Mouse (Mus musculus): ENCODE data around the gene Wdr54. TPM values are rescaled to one million over a fixed set of nuclear protein-coding genes. Genes with fewer than 3 reads are reported as not detected.

Wdr54 gene
- 1 to 10 TPM; 1.9 to 2.5 TPM for total RNA-seq (2021)
- long read RNA-seq, experiment 1, partial matches to known transcripts = 0 of 1 reads
- long read RNA-seq, experiment 1, other reads (novel, unspliced or antisense) = 1 of 1 reads
- long read RNA-seq, experiment 2 = 0 reads

DNA sequence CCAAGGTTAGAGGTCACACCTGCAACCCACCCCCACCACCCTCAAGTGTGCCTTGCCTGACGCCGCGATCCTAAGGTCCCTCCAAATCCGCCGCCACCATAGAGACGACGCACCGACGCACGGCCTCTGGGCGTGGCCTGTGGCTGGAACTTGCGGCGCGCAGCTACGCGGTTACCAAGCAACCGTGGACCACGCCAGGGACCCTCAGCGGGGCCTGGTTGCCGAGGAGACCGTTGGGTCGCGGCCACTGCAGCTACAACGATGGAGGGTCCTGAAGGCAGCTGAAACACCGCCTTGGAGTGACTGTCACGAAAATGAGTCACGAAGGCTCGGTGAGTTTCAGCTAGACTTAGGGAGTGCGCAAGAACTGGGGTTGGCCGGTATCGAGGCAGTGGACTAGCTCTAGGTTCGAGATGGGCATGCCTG lies at the start of gene Wdr54, which contains the start of gene 1700003E16Rik:
Wdr54 (minus strand) TSS at position 139 of the 426 bp plus-strand sequence.
1700003E16Rik (plus strand) TSS at position 146 of the 426 bp plus-strand sequence.
- DNase-seq (ENCODE audit: low spot score in 2 of 2) = peak in 1 of 2 experiments; percentile 60

DNA sequence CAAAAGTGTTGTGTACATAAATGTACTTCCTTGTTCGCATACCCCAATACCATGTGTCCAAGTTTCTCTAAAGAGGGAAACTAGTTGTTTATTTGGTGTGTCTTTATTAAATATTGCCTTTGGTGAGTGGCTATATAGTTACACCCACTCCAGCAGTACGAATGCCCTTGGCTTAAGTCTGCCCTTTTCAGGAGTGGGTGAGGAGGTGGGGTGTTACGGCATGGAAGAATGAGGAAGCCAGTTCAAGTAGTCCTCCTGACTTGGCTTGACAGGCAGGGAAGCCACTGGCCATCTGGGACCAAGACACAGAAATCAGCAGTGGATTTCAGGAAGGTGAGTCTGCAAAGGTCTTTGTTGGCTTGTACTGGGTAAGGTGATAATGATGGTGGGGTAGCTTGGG lies 49.7 kb upstream of the Wdr54 start:
- DNase-seq (ENCODE audit: low spot score in 2 of 2) = no peak

DNA sequence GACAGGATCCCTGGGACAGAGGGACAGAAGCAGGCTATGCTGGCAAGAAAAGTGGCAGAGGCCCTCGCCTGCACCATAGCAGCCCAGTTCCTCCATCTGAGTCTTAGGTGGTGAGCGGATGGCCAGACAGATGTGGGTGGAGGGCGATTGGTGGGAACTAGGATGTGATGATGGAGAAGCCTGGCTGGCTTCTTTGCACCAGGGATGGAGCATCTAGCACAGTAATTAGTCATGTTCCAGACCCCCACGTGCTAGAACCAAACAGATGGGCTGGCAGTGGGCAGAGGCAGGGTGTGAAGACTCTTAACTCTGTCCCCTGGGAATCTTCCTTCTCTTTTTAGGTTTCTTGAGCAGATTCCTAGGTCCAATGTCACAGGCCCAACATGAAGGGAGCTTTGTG lies 47.1 kb upstream of the Wdr54 start:
- DNase-seq (ENCODE audit: low spot score in 2 of 2) = no peak

DNA sequence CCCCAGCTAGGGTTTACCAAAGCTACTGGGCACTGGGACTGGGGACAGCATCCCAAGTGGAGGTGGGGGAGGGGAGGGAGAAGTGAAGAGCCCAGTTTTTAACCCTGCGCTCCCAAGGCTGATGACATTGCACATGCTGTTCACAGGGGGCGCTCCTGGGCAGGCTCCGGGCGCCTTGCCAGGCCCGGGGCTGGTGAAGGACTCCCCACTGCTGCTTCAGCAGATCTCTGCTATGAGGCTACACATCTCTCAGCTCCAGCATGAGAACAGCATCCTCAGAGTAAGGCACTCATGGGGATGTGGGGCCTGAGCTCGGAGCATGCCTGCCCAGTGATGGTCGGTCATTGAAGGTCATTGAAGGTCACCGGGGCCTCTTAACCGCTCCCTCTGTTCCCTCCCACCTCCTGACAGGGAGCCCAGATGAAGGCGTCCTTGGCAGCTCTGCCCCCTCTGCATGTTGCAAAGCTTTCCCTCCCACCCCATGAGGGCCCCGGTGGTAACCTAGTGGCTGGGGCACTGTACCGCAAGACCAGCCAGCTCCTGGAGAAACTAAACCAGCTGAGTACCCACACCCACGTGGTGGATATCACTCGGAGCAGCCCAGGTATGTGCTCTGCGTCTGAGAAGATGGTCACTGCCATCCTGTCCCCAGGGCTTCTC lies 41.3 kb upstream of the Wdr54 start:
- DNase-seq (ENCODE audit: low spot score in 2 of 2) = no peak

DNA sequence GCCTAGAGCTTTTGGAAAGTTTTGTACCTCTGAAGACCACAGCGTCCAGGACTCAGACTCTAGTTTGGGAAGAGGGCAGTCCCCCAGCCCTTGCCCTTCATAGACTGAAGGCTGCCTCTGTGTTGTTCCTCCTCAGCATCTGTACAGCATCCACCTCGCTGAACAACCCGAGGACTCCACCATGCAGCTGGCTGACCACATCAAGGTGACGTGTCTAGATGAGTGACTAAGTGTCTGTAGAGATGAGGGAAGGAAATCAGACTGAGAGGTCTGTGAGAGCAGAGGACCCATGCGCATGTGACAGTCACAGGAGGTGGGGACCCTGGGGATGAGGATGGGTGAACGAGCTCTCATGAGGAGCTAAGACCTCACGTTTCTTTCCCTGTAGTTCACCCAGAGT lies 37.4 kb upstream of the Wdr54 start:
- DNase-seq (ENCODE audit: low spot score in 2 of 2) = no peak

DNA sequence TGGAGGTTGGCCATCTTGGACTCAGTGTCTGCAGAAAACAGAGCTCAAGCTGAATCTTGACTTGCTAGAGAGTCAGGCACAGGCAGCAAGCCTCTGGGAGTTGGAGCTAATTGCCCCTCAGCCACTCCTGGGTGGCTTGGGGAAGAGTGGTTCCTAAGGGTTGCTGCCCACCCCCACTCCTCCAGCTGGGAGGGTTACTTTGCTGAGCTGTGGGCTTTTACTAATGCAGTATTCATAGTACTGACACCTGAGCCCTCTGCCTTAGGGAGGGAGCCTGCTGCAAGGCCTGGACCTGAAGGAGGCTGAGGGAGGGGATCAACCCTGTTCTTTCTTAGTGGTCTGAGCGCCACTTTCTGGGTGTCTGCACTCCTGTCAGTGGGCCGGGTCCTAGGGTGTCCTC lies 30.7 kb upstream of the Wdr54 start:
- no peak for DNase-seq (ENCODE audit: low spot score in 2 of 2)

DNA sequence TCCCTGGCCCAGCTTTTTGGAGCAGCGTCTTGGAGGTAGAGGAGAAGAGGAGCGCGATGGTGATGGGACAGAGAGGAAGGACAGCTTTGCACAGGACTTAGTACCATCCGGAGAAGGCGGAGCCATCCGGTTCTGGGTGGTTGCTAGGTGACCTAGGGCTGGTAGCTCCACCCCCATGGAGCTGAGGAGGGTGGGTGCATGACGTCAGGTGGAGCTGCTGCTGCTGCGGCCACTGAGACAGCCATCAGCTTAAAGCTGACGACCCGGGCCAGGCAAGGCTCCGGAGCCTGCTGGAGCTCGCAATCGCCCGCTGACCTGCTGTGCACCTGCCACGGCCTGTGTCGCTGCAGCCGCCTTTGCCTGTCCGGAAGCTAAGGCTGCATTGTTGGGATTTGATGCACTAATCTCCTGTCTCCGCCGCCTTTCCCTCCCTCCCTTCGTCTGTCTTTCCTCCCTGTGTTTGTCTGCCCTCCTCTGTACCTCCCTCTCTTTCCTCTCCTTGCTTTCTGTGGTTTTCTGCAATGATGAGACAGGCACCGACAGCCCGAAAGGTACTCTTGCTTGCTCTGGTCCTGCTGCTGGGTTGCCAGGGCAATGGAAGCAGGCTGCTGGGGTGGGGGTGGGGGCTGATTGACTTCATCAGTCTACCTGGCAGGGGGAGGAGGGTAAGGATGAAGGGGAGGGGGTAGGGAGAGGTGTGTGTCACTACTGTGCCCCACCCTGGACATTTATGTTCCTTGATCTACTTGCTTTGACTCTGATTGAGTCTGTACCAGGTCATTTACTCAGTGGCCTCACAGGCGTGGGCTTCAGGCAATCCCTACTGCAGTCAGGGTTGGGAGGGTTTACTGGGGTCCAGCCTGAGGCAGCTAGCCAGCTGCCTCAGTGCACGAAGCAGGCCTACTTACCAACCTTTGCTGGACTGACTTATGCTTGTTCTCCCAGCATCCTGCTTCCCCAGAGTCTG lies 30.0 kb upstream of the Wdr54 start:
- DNase-seq (ENCODE audit: low spot score in 2 of 2) = peak in 1 of 2 experiments; percentile 56

DNA sequence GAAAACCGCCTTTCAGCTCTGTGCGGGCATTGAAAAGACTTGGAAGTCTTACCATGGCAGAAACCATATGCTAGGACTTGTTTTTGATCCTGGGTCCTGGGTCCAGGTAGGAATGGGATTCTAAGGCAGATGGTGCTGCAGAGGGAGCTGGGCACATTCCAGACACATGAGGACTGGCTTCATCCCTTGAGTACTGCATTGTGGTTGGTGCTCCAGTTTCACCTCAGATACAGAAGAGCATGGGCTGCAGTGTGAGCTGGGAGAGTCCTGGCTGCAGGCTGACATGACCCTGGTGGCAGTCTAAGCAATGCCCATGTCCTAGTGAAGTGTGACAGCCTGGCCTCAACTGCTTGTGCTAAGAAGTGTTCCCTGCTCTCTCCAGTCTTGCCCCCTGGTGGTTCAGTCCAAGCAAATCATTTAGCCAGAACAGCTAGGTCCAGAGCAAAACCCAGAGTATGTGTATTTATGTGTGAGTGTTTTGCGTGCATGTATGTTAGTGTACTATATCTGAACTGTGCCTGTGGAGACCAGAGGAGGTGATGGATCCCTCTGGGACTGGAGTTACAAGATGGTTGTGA lies 28.8 kb upstream of the Wdr54 start:
- DNase-seq (ENCODE audit: low spot score in 2 of 2) = no peak

DNA sequence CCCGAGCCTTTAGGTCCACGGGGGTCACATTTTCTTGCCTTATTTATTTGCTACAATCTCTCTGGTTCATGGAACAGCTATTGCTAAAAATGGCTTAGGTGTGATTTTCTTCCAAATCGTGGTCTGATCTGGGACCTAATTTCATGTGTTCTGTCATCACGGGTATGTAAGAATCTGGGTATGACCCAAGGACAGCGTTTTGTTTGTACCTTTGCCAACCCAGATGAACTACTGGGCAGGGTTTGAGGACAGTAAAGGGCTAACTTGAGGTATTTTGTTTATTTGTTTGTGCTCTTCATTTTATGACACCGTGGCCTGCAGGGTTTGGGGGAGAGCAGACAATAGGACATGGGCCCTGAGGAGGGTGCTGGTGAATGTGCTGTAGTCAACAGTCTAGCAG lies 24.4 kb upstream of the Wdr54 start:
- no peak for DNase-seq (ENCODE audit: low spot score in 2 of 2)

DNA sequence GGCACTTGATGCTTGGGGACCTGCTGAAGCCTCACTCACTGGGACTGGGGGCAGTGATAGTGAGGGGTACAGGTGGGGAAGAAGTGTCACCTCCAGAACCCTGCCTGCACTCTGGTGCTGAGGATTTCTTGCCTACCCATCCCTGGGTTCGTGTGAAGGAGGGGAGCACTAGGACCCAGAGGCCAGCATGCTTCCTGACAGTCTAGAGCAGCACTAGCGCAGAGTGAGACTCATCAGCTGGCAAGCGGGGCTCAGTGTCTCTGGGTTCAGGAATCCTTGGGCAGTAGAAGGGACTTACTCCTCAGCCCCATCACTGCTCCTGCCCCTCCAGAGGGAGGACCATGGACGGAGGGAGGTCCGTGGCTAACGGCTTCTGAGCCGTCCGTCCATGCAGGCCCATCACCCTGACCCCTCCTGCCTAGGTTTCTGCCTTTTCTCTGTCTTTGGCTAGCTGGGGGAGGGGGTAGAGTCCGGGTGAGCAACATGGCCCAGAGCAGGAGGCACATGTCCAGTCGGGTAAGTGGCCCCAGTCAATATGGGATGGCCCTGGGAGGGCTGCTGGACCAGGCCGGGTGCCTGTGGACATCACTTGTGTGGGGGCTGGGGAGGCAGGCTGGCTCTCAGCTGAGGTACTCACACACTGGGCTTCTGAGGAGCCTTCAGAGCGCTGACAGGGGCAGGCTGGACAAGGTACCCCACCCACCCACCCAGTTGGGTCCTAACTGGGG lies 23.4 kb upstream of the Wdr54 start:
- DNase-seq (ENCODE audit: low spot score in 2 of 2) = no peak

DNA sequence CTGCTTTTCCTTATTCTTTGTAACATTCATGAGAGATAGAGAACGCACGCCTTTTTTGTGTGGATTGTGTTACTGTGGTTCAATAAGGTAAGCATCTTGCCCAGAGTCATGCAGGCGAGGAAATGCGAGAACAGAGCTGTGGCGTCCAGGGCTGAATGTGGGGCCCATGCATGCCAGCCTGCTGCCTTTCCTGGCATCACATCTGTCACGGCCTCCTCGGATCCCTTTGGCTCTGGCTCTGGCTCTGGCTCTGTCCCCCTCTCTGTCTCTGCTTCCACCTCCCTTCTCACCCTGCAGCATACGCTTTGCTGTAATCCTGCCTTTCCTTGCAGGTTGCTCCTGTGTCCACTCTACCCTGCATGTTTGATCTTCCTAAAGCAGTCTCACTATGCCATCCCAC lies 19.8 kb upstream of the Wdr54 start:
- no peak for DNase-seq (ENCODE audit: low spot score in 2 of 2)

DNA sequence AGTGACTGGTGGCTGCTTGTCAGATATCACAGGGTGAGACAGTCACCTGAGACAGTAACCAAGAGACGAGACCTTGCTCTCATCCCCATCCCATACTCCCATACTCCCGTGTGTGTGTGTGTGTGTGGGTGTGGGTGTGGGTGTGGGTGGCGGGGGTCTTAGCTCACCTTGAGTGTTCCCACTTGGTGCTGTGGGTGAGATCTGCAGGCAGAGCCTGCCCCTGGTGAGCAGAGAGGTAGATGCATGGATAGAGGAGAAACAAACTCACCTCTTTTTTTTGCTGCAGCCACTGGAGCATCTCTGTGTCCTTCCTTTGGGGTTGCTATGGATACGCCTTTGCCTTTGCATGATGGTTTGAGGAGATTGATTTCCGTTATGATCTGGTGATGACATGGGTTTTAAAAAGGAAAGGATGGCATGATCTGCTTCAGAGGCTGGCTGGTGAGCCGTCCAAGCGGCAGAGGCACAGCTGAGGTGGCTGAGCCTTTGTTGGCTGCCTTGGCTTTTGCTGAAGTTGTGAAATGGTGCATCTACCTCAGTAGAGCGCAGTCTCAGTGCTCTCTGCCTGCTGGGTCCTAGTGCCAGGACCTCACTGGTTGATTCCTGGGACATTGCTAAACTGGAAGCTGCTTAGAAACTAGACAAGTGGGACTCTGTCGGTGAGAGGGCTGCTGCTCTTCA lies 16.2 kb upstream of the Wdr54 start:
- no peak for DNase-seq (ENCODE audit: low spot score in 2 of 2)

DNA sequence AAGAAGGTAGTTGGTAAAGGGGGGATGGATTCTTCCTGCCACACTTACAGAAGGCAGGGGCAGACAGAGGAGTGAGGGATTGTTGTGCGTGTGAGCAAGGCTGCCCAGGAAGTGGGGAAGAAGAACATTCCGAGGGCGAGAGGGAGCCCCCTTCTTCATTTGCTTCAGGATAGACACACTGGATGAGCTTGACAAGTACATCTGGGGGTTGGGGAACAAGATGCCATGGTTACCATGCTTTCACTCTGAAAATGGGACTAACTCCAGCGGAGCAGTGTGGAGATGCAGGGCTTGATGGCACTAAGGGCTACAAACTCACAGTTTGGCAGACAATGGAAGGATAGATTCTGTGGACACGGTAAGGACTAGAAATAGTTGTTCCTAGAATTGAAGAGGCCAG lies 14.9 kb upstream of the Wdr54 start:
- DNase-seq (ENCODE audit: low spot score in 2 of 2) = no peak

DNA sequence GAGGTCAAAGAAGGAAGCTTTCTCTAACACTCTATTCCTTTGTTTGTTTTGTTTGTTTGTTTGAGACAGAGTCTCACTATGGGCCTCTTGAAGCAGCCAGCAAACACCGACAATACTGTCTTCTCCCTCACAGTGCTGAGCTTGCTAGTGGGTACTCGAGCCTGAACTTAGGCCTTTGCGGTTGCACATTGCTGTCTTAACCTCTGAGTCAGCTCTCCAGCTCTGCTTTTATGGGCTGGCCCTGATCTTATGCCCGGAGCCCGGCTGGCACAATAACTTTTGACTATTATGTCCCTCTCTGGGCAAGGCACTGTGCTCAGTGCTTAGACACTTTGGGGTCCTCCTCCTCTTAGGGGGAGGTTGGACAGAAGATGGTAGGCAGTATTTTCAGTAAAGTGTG lies 13.7 kb upstream of the Wdr54 start:
- DNase-seq (ENCODE audit: low spot score in 2 of 2) = no peak

DNA sequence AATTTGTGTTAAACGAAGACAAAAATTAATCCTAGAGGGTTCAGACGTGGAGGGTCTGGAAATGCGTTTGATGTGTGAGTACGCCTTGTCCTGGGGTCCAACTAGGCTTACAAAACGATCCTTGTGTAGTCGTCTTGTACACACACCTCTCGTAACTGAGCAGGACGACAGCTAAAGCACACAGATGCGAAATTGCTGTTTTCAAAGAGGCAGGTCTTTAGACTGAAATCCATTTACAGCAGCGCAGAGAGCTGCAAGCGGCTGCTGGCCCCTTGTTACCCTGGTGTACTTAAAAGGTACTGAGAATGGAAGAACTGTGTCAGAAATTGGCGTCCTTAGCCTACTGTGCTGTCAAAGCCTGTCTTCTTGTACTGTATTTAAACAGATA lies 10.0 kb upstream of the Wdr54 start:
- no peak for DNase-seq (ENCODE audit: low spot score in 2 of 2)

DNA sequence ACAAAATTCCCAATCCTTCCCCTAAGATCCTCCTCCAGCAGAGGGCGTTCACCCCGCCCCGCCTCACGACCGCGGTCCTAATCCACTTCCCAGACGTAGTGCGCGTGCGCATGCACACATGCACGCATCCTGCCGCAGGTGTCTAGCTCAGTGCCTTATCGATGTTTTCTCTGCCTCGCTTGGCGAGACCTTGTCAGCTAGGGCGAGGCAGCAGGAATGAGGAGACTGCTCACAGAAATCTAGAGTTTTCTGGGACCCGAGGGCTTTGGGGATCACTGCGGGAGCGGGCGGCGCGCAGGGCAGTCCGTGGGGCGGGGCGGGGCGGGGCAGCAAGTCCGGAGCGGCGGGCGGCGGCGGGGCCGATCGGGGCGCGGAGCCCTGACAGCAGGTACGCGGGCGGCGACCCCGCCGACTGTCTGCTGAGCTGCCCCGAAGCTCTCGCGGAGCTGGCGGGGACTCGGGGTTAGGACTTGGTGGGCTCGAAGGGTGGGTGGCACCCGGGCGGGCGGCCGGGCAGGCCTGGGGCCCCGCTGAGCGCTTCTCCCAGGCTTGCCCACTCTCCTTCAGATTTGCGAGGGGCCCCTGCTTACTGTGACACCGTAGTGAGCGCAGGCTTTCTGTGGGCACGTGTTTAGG lies 9.5 kb upstream of the Wdr54 start, which contains the start of gene Dctn1:
Dctn1 (plus strand) TSS at position 314 of the 636 bp plus-strand sequence.
- peak; percentile 92 to 97 for DNase-seq (ENCODE audit: low spot score in 2 of 2)

DNA sequence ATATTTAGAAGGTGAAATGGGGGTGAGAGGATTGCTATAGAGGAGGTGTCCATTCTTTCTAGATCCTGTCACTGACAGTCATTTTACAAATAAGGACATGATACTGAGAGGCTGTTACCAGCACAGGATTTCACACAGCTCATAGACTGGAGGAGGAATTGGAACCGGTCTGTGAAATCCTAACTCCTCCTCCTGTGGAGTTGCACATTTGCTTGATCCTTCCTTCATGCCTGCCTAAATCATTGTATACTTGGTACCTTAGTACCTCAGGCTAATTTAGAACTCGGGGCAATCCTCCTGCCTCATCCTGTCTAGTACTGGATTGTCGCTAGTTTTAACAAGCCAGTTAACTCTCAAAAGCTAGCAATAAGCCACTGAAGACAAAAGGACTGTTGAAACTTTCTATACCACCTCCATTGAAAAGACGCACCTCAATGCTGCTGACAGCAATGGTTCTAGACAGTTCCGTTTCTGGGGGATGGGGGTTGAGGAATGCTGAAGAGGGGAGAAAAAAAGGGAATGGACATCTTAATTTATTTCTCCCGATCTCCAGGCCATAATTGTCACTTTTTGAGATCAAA lies 8.9 kb upstream of the Wdr54 start:
- DNase-seq (ENCODE audit: low spot score in 2 of 2) = no peak

DNA sequence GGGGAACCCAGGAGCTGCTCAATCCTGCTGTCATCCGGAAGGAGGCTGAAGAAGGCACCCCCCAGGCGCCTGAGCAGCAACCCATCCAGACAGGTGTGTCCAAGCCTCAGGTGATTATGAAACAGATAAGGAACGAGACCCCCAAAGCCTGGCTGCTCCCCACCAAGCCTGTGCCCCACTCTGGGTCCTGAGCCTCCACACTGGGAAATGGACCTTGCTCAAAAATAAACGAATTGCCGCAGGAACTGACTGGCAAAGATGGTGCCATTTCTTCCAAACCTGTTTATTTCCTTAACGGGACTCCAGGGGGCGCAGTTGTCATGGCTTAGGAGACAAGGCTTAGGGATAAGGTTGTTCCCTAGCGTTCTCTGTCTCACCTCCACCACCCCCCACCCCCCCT lies 6.5 kb upstream of the Wdr54 start:
- peak in 1 of 2 experiments; percentile 52 for DNase-seq (ENCODE audit: low spot score in 2 of 2)

DNA sequence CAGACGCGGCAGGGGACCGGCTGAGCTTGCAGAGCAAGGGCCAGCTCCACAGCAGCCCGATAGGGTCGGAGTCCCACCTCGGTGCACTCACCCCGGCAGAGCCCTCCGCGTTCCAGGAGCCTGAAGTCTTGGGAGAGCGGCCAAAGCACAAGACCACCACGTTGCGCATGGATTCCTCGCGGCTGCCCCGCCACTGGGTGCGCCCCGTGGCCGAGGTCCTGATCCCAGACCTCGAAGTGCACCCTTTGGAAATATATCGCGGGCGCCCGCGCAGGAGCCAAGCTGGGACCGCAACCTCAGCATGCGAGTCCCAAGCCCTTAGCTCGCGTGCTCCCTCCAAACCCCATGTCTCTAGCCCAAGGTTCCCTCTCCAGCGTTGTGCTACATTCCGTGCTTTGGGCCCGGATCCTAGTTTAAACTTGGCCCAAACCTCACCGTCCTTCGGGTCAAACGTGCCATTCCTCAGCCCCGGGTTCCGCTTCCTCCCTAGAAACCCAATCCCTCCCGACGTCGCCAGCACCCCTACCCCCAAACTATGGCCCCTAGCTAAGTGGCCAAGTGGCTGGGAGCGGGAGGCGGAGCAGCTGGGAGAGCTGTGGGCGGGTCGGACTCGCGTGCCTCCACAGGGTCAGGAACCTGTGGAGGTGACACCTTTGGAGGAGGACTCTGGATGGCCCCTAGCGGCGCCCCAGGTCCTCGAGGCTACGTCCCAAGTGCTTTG lies 5.9 kb upstream of the Wdr54 start:
- peak in 1 of 2 experiments; percentile 47 for DNase-seq (ENCODE audit: low spot score in 2 of 2)

All from gastrocnemius, postnatal 4 days (tissue).